Mouse (Mus musculus) forebrain, embryonic 13.5 days (tissue): Measurements from ENCODE around the gene Zbtb18. TPM values are rescaled to one million over a fixed set of nuclear protein-coding genes. Genes with fewer than 3 reads are reported as not detected.

Source experiments
- ATAC-seq: fragments of 200-750 bp; cut with Nextera tagmentation; 2 replicates; pipeline ENCODE4 v1.8.0; 2017
- H3K27ac ChIP-seq: fragments of 300-500 bp; sonication (generic); 2 replicates; pipeline ENCODE4 v1.5.1; 2015; ENCODE audit warnings: inconsistent platforms, mild to moderate bottlenecking, moderate library complexity
- H3K27me3 ChIP-seq: fragments of 300-500 bp; sonication (generic); 2 replicates; pipeline ENCODE4 v1.6.1; 2015; ENCODE audit warnings: mild to moderate bottlenecking, inconsistent platforms
- H3K36me3 ChIP-seq: fragments of 300-500 bp; sonication (generic); 2 replicates; pipeline ENCODE4 v1.6.1; 2015; ENCODE audit warnings: mild to moderate bottlenecking, inconsistent platforms; ENCODE audit not compliant: poor library complexity, severe bottlenecking
- H3K4me1 ChIP-seq: fragments of 300-500 bp; sonication (generic); 2 replicates; pipeline ENCODE4 v1.6.1; 2015; ENCODE audit warnings: inconsistent platforms
- H3K4me2 ChIP-seq: fragments of 300-500 bp; sonication (generic); 2 replicates; pipeline ENCODE4 v1.6.1; 2015; ENCODE audit warnings: inconsistent platforms, mild to moderate bottlenecking, moderate library complexity
- H3K4me3 ChIP-seq: fragments of 300-500 bp; sonication (generic); 2 replicates; pipeline ENCODE4 v1.5.1; 2015; ENCODE audit warnings: mild to moderate bottlenecking, inconsistent platforms
- H3K9ac ChIP-seq: fragments of 300-500 bp; sonication (generic); 2 replicates; pipeline ENCODE4 v1.6.1; 2015; ENCODE audit warnings: mild to moderate bottlenecking, inconsistent platforms
- H3K9me3 ChIP-seq: fragments of 300-500 bp; sonication (generic); replicated peaks from 2 replicates; pipeline ENCODE4 v1.6.1; 2016; ENCODE audit warnings: inconsistent platforms
- WGBS: fragments of 180-500 bp; shearing (Covaris S2); methylation state at CpG from one replicate; pipeline ENCODE4 v1.1.7; 2015; 5-methylcytosine and 5-hydroxymethylcytosine counted together
- polyA plus RNA-seq: library from polyadenylated mRNA; unstranded; fragments of >200 nt; fragmentation: Nextera tagmentation; extraction: Ambion mirVana; gene quantifications from 2 replicates; pipeline ENCODE4 v1.2.1, GENCODE M21; 2015

The Zbtb18 gene
- polyA plus RNA-seq, 1 experiment from 2014 or later = 88.1 TPM

GRCm38 (mm10) chr1:177440411-177440810 is 1.7 kb upstream of the Zbtb18 start:
- WGBS = 11% methylated on average over 1 of the region's 2 CpGs
- Histone ChIP-seq H3K4me3 (no peak overlapping the region), H3K36me3 (no peaks in the 10 kb centered on the region), H3K9ac (no peak overlapping the region), H3K4me1 (peaks cover 21% of the 10 kb centered on the region), H3K27me3 (no peaks in the 10 kb centered on the region), H3K4me2 (peak overlapping the region; percentile 73), H3K27ac (no peak overlapping the region), H3K9me3 (no peaks in the 10 kb centered on the region)
- no peak for ATAC-seq

- Histone ChIP-seq H3K4me3 (peak overlapping the region; percentile 83), H3K27me3 (no peaks in the 10 kb centered on the region), H3K4me1 (peaks cover 26% of the 10 kb centered on the region), H3K27ac (peak overlapping the region; percentile 100), H3K36me3 (no peaks in the 10 kb centered on the region), H3K9me3 (no peaks in the 10 kb centered on the region), H3K9ac (peak overlapping the region; percentile 88), H3K4me2 (peak overlapping the region; percentile 73)
- ATAC-seq = no peak
- WGBS = 1% methylated on average over 6 of the region's 6 CpGs
These were observed 1.1 kb upstream of the Zbtb18 start for GRCm38 (mm10) chr1:177440981-177441491.

- under 1% methylated on average over 66 of the region's 87 CpGs for WGBS
These were observed 507 bp upstream of the Zbtb18 start for GRCm38 (mm10) chr1:177441492-177442195.

GRCm38 (mm10) chr1:177442821-177443723 is 921 bp downstream of the Zbtb18 start:
- Histone ChIP-seq H3K9ac (peak overlapping the region; percentile 98), H3K4me2 (peak overlapping the region; percentile 68), H3K27me3 (no peaks in the 10 kb centered on the region), H3K27ac (peak overlapping the region; percentile 99), H3K9me3 (no peaks in the 10 kb centered on the region), H3K4me3 (peak overlapping the region; percentile 83), H3K36me3 (peaks cover 9% of the 10 kb centered on the region), H3K4me1 (peaks cover 46% of the 10 kb centered on the region)
- no peak for ATAC-seq
- WGBS = under 1% methylated on average over 35 of the region's 62 CpGs

More at GRCm38 (mm10) chr1:177441492-177442195, 507 bp upstream of the Zbtb18 start:
- Histone ChIP-seq H3K36me3 (no peaks in the 10 kb centered on the region), H3K4me1 (peaks cover 32% of the 10 kb centered on the region), H3K4me2 (peak overlapping the region; percentile 73), H3K27ac (peak overlapping the region; percentile 100), H3K4me3 (peak overlapping the region; percentile 83), H3K27me3 (no peaks in the 10 kb centered on the region), H3K9ac (peak overlapping the region; percentile 88), H3K9me3 (no peaks in the 10 kb centered on the region)
- ATAC-seq = peak; percentile 98

- peaks cover 16% of the 10 kb centered on the region for H3K36me3 ChIP-seq
- peak overlapping the region; percentile 83 for H3K4me3 ChIP-seq
- no peak for ATAC-seq
- peak overlapping the region; percentile 99 for H3K27ac ChIP-seq
- H3K9me3 ChIP-seq = no peaks in the 10 kb centered on the region
- WGBS = 5% methylated on average over 9 of the region's 9 CpGs
- peaks cover 52% of the 10 kb centered on the region for H3K4me1 ChIP-seq
- H3K9ac ChIP-seq = peak overlapping the region; percentile 98
- H3K27me3 ChIP-seq = no peaks in the 10 kb centered on the region
- H3K4me2 ChIP-seq = peak overlapping the region; percentile 68
These were observed 1.8 kb downstream of the Zbtb18 start for GRCm38 (mm10) chr1:177443724-177444482.

GRCm38 (mm10) chr1:177444483-177444810 is 2.3 kb downstream of the Zbtb18 start:
- no peaks in the 10 kb centered on the region for H3K27me3 ChIP-seq
- peak overlapping the region; percentile 99 for H3K27ac ChIP-seq
- peak overlapping the region; percentile 98 for H3K9ac ChIP-seq
- no peaks in the 10 kb centered on the region for H3K9me3 ChIP-seq
- peak overlapping the region; percentile 68 for H3K4me2 ChIP-seq
- peaks cover 20% of the 10 kb centered on the region for H3K36me3 ChIP-seq
- WGBS = 2% methylated on average over 3 of the region's 3 CpGs
- peak overlapping the region; percentile 83 for H3K4me3 ChIP-seq
- peaks cover 56% of the 10 kb centered on the region for H3K4me1 ChIP-seq
- peak; percentile 26 for ATAC-seq

GRCm38 (mm10) chr1:177444941-177445340 is 2.8 kb downstream of the Zbtb18 start:
- peak overlapping the region; percentile 99 for H3K27ac ChIP-seq
- H3K4me1 ChIP-seq = peaks cover 60% of the 10 kb centered on the region
- peak overlapping the region; percentile 68 for H3K4me2 ChIP-seq
- no peaks in the 10 kb centered on the region for H3K27me3 ChIP-seq
- peak overlapping the region; percentile 83 for H3K4me3 ChIP-seq
- H3K9ac ChIP-seq = peak overlapping the region; percentile 98
- no peak for ATAC-seq
- 5% methylated on average over 5 of the region's 5 CpGs for whole genome bisulfite sequencing
- H3K9me3 ChIP-seq = no peaks in the 10 kb centered on the region
- peaks cover 20% of the 10 kb centered on the region for H3K36me3 ChIP-seq

GRCm38 (mm10) chr1:177445461-177446130 is 3.4 kb downstream of the Zbtb18 start:
- ATAC-seq = no peak
- peaks cover 60% of the 10 kb centered on the region for H3K4me1 ChIP-seq

GRCm38 (mm10) chr1:177447086-177447485 is 4.9 kb downstream of the Zbtb18 start:
- Histone ChIP-seq H3K27ac (peak overlapping the region; percentile 92), H3K9ac (peak overlapping the region; percentile 98), H3K4me1 (peaks cover 69% of the 10 kb centered on the region), H3K4me2 (peak overlapping the region; percentile 64), H3K36me3 (peaks cover 20% of the 10 kb centered on the region), H3K4me3 (peak overlapping the region; percentile 83), H3K9me3 (no peaks in the 10 kb centered on the region), H3K27me3 (no peaks in the 10 kb centered on the region)
- WGBS = 5% methylated on average over 9 of the region's 9 CpGs
- 0 out of 2 replicates have a peak, but pooled peaks have one; percentile 7 for ATAC-seq

More at GRCm38 (mm10) chr1:177445461-177446130, 3.4 kb downstream of the Zbtb18 start:
- Histone ChIP-seq H3K27ac (peak overlapping the region; percentile 99), H3K9me3 (no peaks in the 10 kb centered on the region), H3K9ac (peak overlapping the region; percentile 98), H3K27me3 (no peaks in the 10 kb centered on the region), H3K4me3 (peak overlapping the region; percentile 83), H3K4me2 (peak overlapping the region; percentile 68), H3K36me3 (peaks cover 20% of the 10 kb centered on the region)
- 15% methylated on average over 7 of the region's 7 CpGs for whole genome bisulfite sequencing

GRCm38 (mm10) chr1:177447541-177448111 is 5.5 kb downstream of the Zbtb18 start:
- Histone ChIP-seq H3K4me1 (peaks cover 71% of the 10 kb centered on the region), H3K4me2 (peak overlapping the region; percentile 64), H3K4me3 (peak overlapping the region; percentile 83), H3K9ac (peak overlapping the region; percentile 98), H3K36me3 (peaks cover 20% of the 10 kb centered on the region), H3K9me3 (no peaks in the 10 kb centered on the region), H3K27me3 (no peaks in the 10 kb centered on the region), H3K27ac (peak overlapping the region; percentile 92)
- 26% methylated on average over 12 of the region's 12 CpGs for WGBS
- peak; percentile 16; the same call in 1 of the 2 replicates for ATAC-seq
